Mouse (Mus musculus) embryonic facial prominence, embryonic 13.5 days (tissue): Measurements from ENCODE around the gene Gata2. TPM values are rescaled to one million over a fixed set of nuclear protein-coding genes. Genes with fewer than 3 reads are reported as not detected.

Source experiments
- ATAC-seq: fragments of 200-750 bp; cut with Nextera tagmentation; 2 replicates; pipeline ENCODE4 v1.8.0; 2017; ENCODE audit warnings: low read depth; ENCODE audit not compliant: insufficient number of reproducible peaks, insufficient read depth, low FRiP score, low TSS enrichment
- H3K27ac ChIP-seq: fragments of 300-500 bp; sonication (generic); 2 replicates; pipeline ENCODE4 v1.5.1; 2015; ENCODE audit warnings: moderate library complexity, mild to moderate bottlenecking, inconsistent platforms
- H3K27me3 ChIP-seq: fragments of 300-500 bp; sonication (generic); 2 replicates; pipeline ENCODE4 v1.6.1; 2015; ENCODE audit warnings: mild to moderate bottlenecking, inconsistent platforms
- H3K36me3 ChIP-seq: fragments of 300-500 bp; sonication (generic); 2 replicates; pipeline ENCODE4 v1.6.1; 2015; ENCODE audit warnings: mild to moderate bottlenecking, inconsistent platforms
- H3K4me1 ChIP-seq: fragments of 300-500 bp; sonication (generic); 2 replicates; pipeline ENCODE4 v1.6.1; 2015; ENCODE audit warnings: inconsistent platforms
- H3K4me2 ChIP-seq: fragments of 300-500 bp; sonication (generic); 2 replicates; pipeline ENCODE4 v1.6.1; 2015; ENCODE audit warnings: moderate library complexity, mild to moderate bottlenecking, inconsistent platforms
- H3K4me3 ChIP-seq: fragments of 300-500 bp; sonication (generic); 2 replicates; pipeline ENCODE4 v1.5.1; 2015; ENCODE audit warnings: mild to moderate bottlenecking, inconsistent platforms
- H3K9ac ChIP-seq: fragments of 300-500 bp; sonication (generic); 2 replicates; pipeline ENCODE4 v1.6.1; 2015; ENCODE audit warnings: mild to moderate bottlenecking, inconsistent platforms
- H3K9me3 ChIP-seq: fragments of 300-500 bp; sonication (generic); 2 replicates; pipeline ENCODE4 v1.6.1; 2016; ENCODE audit warnings: inconsistent platforms
- WGBS: fragments of 180-500 bp; shearing (Covaris S2); methylation state at CpG from one replicate; pipeline ENCODE4 v1.1.7; 2015; ENCODE audit warnings: mixed read lengths; 5-methylcytosine and 5-hydroxymethylcytosine counted together
- polyA plus RNA-seq: library from polyadenylated mRNA; unstranded; fragments of >200 nt; fragmentation: Nextera tagmentation; extraction: Ambion mirVana; gene quantifications from 2 replicates; pipeline ENCODE4 v1.2.1, GENCODE M21; 2015

Gene Gata2
- polyA plus RNA-seq, 1 experiment from 2014 or later, result 54.9 TPM

DNA sequence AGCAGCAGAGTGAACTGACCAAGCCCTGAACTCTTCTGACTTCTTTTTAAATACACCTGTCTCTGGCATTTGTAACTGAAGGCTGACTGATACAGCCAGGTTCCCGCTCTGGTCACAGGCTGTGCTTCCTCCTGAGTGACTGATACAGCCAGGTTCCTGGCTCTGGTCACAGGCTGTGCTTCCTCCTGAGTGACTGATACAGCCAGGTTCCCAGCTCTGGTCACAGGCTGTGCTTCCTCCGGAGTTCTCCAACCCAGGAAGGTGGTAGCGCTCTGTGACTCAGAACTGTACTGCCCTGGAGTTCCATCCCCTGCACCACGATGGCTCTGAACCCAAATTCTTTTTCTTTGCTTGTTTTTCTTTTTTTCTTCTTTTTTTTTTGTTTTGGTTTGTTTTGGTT lies 9.0 kb upstream of the Gata2 start:
- no peak overlapping the region for H3K27ac ChIP-seq
- H3K36me3 ChIP-seq, result no peaks in the 10 kb centered on the region; the same call in 1 of the 2 replicates
- H3K9ac ChIP-seq, result no peak overlapping the region
- no peak for ATAC-seq
- 76% methylated on average over 4 of the region's 4 CpGs for WGBS
- H3K4me1 ChIP-seq, result peaks cover 5% of the 10 kb centered on the region; the same call in 1 of the 2 replicates
- H3K9me3 ChIP-seq, result no peaks in the 10 kb centered on the region
- no peak overlapping the region for H3K4me2 ChIP-seq
- H3K4me3 ChIP-seq, result no peak overlapping the region
- H3K27me3 ChIP-seq, result peaks cover 34% of the 10 kb centered on the region

GRCm38 (mm10) chr6:88188148-88188547 lies 5.5 kb upstream of the Gata2 start:
- no peaks in the 10 kb centered on the region; the same call in 1 of the 2 replicates for H3K36me3 ChIP-seq
- 69% methylated on average over 6 of the region's 6 CpGs for WGBS
- peaks cover 69% of the 10 kb centered on the region for H3K27me3 ChIP-seq
- H3K27ac ChIP-seq, result no peak overlapping the region
- no peak overlapping the region for H3K4me2 ChIP-seq
- no peak for ATAC-seq
- H3K4me1 ChIP-seq, result peaks cover 20% of the 10 kb centered on the region
- no peaks in the 10 kb centered on the region for H3K9me3 ChIP-seq
- no peak overlapping the region for H3K4me3 ChIP-seq
- H3K9ac ChIP-seq, result no peak overlapping the region

- Histone ChIP-seq H3K9me3 (no peaks in the 10 kb centered on the region), H3K4me3 (peak overlapping the region; percentile 50), H3K4me2 (peak overlapping the region; percentile 83), H3K9ac (peak overlapping the region; percentile 55), H3K27ac (no peak overlapping the region), H3K27me3 (peaks cover 82% of the 10 kb centered on the region), H3K4me1 (peaks cover 33% of the 10 kb centered on the region), H3K36me3 (no peaks in the 10 kb centered on the region; the same call in 1 of the 2 replicates)
- peak; percentile 33; the same call in 1 of the 2 replicates for ATAC-seq
- under 1% methylated on average over 55 of the region's 56 CpGs for WGBS
Measured at GRCm38 (mm10) chr6:88189312-88190042, 4.2 kb upstream of the Gata2 start.

DNA sequence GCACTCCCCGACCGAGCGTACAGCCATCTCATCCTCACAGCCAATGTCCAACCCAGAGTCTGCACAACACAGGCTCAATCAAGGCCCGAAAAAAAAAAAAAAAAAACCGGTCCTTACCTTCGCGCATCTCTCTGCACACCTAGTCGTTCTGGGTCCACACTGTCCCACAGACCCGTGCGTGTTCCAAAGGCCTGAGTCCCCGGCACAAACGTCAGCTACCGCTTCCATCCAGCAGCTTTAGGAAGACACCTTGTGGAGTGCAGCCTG lies 3.7 kb upstream of the Gata2 start:
- Histone ChIP-seq H3K9ac (peak overlapping the region; percentile 55), H3K27ac (no peak overlapping the region), H3K36me3 (no peaks in the 10 kb centered on the region; the same call in 1 of the 2 replicates), H3K4me3 (peak overlapping the region; percentile 50), H3K4me1 (peaks cover 33% of the 10 kb centered on the region), H3K4me2 (peak overlapping the region; percentile 83), H3K27me3 (peaks cover 87% of the 10 kb centered on the region), H3K9me3 (no peaks in the 10 kb centered on the region)
- WGBS, result 3% methylated on average over 13 of the region's 13 CpGs
- ATAC-seq, result no peak

DNA sequence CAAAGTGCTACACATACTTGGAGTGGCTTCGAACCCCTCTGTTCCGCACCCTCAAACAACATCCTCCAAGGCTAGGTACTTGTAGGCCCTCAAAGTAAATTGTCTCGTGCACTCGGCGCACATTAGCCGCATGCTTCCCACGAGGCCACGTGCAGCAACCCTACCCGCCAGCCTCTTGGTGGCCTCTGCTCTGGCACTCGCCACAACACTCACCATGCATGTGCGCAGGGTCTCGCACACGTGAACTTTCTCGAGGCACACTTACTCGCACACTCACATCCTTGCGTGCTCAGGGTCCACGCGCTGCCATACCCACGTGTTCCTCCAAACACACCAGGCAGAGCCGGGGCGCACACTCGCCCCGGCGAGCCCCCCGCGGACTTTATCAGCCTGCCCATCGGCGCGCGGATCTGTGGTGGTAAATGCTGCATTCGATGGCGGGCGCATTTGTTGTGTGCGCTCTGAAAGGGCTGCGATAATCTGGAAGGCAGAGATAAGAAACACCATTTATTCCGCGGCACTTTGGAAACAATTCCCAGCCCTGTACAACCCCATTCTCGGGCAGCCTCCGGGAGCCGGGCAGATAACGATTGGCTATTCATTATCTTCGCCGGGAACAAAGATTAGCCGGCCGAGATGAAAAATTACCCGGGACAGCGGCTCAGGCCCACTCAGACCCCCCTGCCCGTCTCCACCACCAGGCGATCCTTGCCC lies 3.2 kb upstream of the Gata2 start:
- Histone ChIP-seq H3K36me3 (no peaks in the 10 kb centered on the region; the same call in 1 of the 2 replicates), H3K4me3 (peak overlapping the region; percentile 50), H3K9me3 (no peaks in the 10 kb centered on the region), H3K27me3 (peaks cover 92% of the 10 kb centered on the region), H3K9ac (0 out of 2 replicates have a peak overlapping the region, but pooled peaks have one; percentile 55), H3K4me2 (peak overlapping the region; percentile 83), H3K4me1 (peaks cover 33% of the 10 kb centered on the region), H3K27ac (peak overlapping the region; percentile 44; the same call in 1 of the 2 replicates)
- WGBS, result 3% methylated on average over 49 of the region's 49 CpGs
- ATAC-seq, result no peak

GRCm38 (mm10) chr6:88191024-88191365 lies 2.7 kb upstream of the Gata2 start:
- peaks cover 96% of the 10 kb centered on the region for H3K27me3 ChIP-seq
- H3K9me3 ChIP-seq, result no peaks in the 10 kb centered on the region
- 24% methylated on average over 6 of the region's 6 CpGs for WGBS
- peak overlapping the region; percentile 83 for H3K4me2 ChIP-seq
- 0 out of 2 replicates have a peak overlapping the region, but pooled peaks have one; percentile 55 for H3K9ac ChIP-seq
- no peak overlapping the region for H3K4me3 ChIP-seq
- no peak for ATAC-seq
- no peaks in the 10 kb centered on the region; the same call in 1 of the 2 replicates for H3K36me3 ChIP-seq
- peaks cover 34% of the 10 kb centered on the region for H3K4me1 ChIP-seq
- H3K27ac ChIP-seq, result peak overlapping the region; percentile 44; the same call in 1 of the 2 replicates

- no peak for ATAC-seq
- H3K36me3 ChIP-seq, result no peaks in the 10 kb centered on the region; the same call in 1 of the 2 replicates
- H3K9me3 ChIP-seq, result no peaks in the 10 kb centered on the region
- H3K4me1 ChIP-seq, result peaks cover 39% of the 10 kb centered on the region
- H3K9ac ChIP-seq, result no peak overlapping the region
- no peak overlapping the region for H3K4me2 ChIP-seq
- H3K27ac ChIP-seq, result no peak overlapping the region
- no peak overlapping the region for H3K4me3 ChIP-seq
- peaks cover 99% of the 10 kb centered on the region for H3K27me3 ChIP-seq
- 18% methylated on average over 4 of the region's 4 CpGs for WGBS
Measured at GRCm38 (mm10) chr6:88191411-88192070, 2.1 kb upstream of the Gata2 start.

- H3K4me3 ChIP-seq, result 0 out of 2 replicates have a peak overlapping the region, but pooled peaks have one; percentile 56
- 9% methylated on average over 8 of the region's 8 CpGs for WGBS
- H3K27ac ChIP-seq, result peak overlapping the region; percentile 55; the same call in 1 of the 2 replicates
- H3K4me2 ChIP-seq, result peak overlapping the region; percentile 76
- no peaks in the 10 kb centered on the region; the same call in 1 of the 2 replicates for H3K36me3 ChIP-seq
- peaks cover 51% of the 10 kb centered on the region for H3K4me1 ChIP-seq
- H3K9ac ChIP-seq, result no peak overlapping the region
- ATAC-seq, result no peak
- peaks cover 100% of the 10 kb centered on the region for H3K27me3 ChIP-seq
- no peaks in the 10 kb centered on the region for H3K9me3 ChIP-seq
Measured at GRCm38 (mm10) chr6:88192756-88193155, 935 bp upstream of the Gata2 start.

- no peak for ATAC-seq
Measured at GRCm38 (mm10) chr6:88194053-88194977, 624 bp downstream of the Gata2 start.

DNA sequence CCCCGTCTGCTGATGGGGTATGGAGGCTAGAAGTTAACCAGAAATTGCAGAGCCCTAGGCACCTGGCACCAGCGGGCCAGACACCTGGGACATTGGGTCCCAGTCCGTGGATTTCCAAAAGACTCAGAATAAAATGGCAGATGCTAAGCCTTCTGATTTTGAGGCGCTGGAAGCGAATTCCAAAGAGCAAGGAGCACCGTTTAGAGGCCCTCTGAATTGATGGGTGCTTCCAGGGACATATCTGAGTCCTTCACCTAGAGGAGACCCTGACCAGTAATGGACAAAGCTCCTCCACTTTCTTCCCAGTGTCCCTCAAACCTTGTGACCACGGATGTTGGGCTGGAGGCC lies 1.3 kb downstream of the Gata2 start:
- no peak for ATAC-seq
- Histone ChIP-seq H3K27me3 (peaks cover 100% of the 10 kb centered on the region), H3K9me3 (no peaks in the 10 kb centered on the region), H3K36me3 (no peaks in the 10 kb centered on the region), H3K4me1 (peaks cover 65% of the 10 kb centered on the region), H3K4me2 (peak overlapping the region; percentile 76), H3K27ac (0 out of 2 replicates have a peak overlapping the region, but pooled peaks have one; percentile 28), H3K9ac (peak overlapping the region; percentile 76), H3K4me3 (peak overlapping the region; percentile 56)
- 14% methylated on average over 7 of the region's 7 CpGs for WGBS

More at GRCm38 (mm10) chr6:88194053-88194977, 624 bp downstream of the Gata2 start:
- H3K36me3 ChIP-seq, result no peaks in the 10 kb centered on the region
- peaks cover 63% of the 10 kb centered on the region for H3K4me1 ChIP-seq
- peak overlapping the region; percentile 55; the same call in 1 of the 2 replicates for H3K27ac ChIP-seq
- under 1% methylated on average over 58 of the region's 58 CpGs for WGBS
- H3K4me3 ChIP-seq, result peak overlapping the region; percentile 56
- no peaks in the 10 kb centered on the region for H3K9me3 ChIP-seq
- peak overlapping the region; percentile 76 for H3K4me2 ChIP-seq
- peaks cover 100% of the 10 kb centered on the region for H3K27me3 ChIP-seq
- H3K9ac ChIP-seq, result peak overlapping the region; percentile 76
